Mouse (Mus musculus) embryo, embryonic 10 days (tissue): ENCODE results near the gene Lyrm4.

ENCODE experiments used
- DNase-seq: peaks from one replicate; pipeline ENCODE4 v3.0.0-alpha.2; 2015; ENCODE audit warnings: low spot score

The Lyrm4 gene

GRCm38 (mm10) chr13:36117143-36118014 is at the start of gene Lyrm4, which contains the start of gene Fars2:
Lyrm4 (minus strand) TSS chr13:36117526.
Fars2 (plus strand) TSS chr13:36117412.
- DNase-seq, result peak; percentile 98

GRCm38 (mm10) chr13:36163898-36164297 is 46.6 kb upstream of the Lyrm4 start:
- no peak for DNase-seq

- no peak for DNase-seq
Observed at GRCm38 (mm10) chr13:36163411-36163810, 46.1 kb upstream of the Lyrm4 start.

GRCm38 (mm10) chr13:36156340-36156931 is 39.1 kb upstream of the Lyrm4 start:
- no peak for DNase-seq

- DNase-seq, result no peak
Observed at GRCm38 (mm10) chr13:36152728-36153498, 35.6 kb upstream of the Lyrm4 start.

- no peak for DNase-seq
Observed at GRCm38 (mm10) chr13:36150272-36150671, 32.9 kb upstream of the Lyrm4 start.

GRCm38 (mm10) chr13:36149175-36149939 is 32.0 kb upstream of the Lyrm4 start:
- no peak for DNase-seq

GRCm38 (mm10) chr13:36145601-36146000 is 28.3 kb upstream of the Lyrm4 start:
- no peak for DNase-seq

GRCm38 (mm10) chr13:36140247-36141016 is 23.1 kb upstream of the Lyrm4 start:
- DNase-seq, result no peak

- DNase-seq, result no peak
Observed at GRCm38 (mm10) chr13:36139703-36140102, 22.4 kb upstream of the Lyrm4 start.

- DNase-seq, result no peak
Observed at GRCm38 (mm10) chr13:36131992-36132649, 14.8 kb upstream of the Lyrm4 start.

GRCm38 (mm10) chr13:36131401-36131800 is 14.1 kb upstream of the Lyrm4 start:
- no peak for DNase-seq

- DNase-seq, result no peak
Observed at GRCm38 (mm10) chr13:36129360-36130054, 12.2 kb upstream of the Lyrm4 start.

- no peak for DNase-seq
Observed at GRCm38 (mm10) chr13:36120606-36121005, 3.3 kb upstream of the Lyrm4 start.

GRCm38 (mm10) chr13:36119684-36120083 is 2.4 kb upstream of the Lyrm4 start:
- DNase-seq, result no peak

GRCm38 (mm10) chr13:36116520-36117142 is 695 bp downstream of the Lyrm4 start:
- DNase-seq, result peak; percentile 34

GRCm38 (mm10) chr13:36113181-36113580 is 4.1 kb downstream of the Lyrm4 start:
- no peak for DNase-seq

GRCm38 (mm10) chr13:36111331-36111730 is 6.0 kb downstream of the Lyrm4 start:
- DNase-seq, result no peak

GRCm38 (mm10) chr13:36108528-36108927 is 8.8 kb downstream of the Lyrm4 start:
- no peak for DNase-seq
